Mouse (Mus musculus) neutrophil, adult 59 days (primary cell): ENCODE results near the gene Nol10. TPM values are rescaled to one million over a fixed set of nuclear protein-coding genes. Genes with fewer than 3 reads are reported as not detected.

ENCODE experiments used
- total RNA-seq, 2 experiments: library from RNA; stranded (reverse); gene quantifications; 1 replicate in 1 of 2; 2 replicates in 1 of 2; pipeline ENCODE4 v1.2.4; 2023

Nol10 gene
- 1 to 10 TPM; 6.0 to 6.4 TPM for total RNA-seq

DNA sequence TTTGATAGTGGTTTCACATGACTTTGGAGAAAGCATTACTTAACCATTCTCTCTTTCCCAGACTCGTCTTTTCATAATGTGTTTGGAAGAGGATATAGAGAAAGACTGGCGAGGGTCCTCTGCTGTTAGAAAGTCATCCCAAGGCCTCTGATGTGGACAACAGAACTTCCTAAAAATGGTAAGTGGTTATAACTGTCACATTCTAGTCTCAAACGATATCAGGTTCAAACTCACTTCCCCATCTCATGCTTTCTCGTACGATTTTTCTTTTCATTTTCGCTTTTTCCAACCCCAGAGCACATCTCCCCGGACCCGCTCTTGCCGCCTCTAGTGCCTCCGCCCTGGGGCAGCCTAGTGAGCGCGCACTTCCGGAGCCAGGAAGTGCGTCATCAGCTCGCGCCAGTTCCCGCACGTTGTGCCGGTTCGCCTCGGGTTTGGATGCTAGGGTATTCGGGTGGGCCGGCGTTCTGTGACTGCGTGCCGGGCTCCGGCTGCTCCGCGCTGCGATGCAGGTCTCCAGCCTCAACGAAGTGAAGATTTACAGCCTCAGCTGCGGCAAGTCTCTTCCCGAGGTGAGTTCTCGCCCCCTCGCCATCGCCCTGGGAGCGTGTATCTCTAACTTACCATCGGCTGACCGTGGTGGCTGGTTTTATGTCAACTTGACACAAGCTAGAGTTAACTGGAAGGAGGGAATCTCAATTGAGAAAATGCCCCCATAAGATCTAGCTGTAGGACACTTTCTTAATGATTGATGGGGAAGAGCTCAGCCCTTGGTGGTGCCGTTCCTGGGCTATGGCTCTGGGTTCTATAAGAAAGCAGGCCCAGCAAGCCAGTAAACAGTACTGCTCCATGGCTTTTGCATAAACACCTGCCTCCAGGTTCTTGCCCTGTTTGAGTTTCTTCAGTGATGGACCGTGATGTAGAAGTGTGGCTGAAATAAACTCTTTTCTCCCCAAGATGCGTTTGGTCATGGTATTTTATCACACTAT lies at the start of gene Nol10:
Nol10 (plus strand) TSS at position 411 of the 989 bp plus-strand sequence.

DNA sequence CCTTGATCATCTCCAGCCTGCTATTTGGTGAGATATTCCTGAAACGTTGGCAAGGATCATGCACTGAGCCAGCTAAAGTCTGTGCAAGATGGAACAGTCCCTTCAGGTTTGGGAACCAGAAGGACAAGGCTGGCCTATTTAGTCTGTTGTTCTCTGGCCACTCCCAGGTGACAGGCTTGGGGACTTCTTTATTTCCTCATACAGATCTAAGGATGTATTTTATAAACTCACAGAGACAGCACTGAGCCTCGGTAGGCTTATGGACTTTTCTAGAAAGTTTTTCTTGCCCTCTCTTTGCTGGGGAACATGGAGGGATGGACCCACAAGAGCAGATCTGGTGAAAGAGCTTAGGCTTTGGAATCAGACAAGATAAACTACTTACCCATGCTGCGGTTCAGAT lies 19.0 kb upstream of the Nol10 start, which contains the start of gene Atp6v1c2:
Atp6v1c2 (minus strand) TSS at position 101 of the 400 bp plus-strand sequence.

Other genes with a start within 250 kb of the Nol10 start
- gene Kcnf1, start 171.6 kb upstream of the Nol10 start, total RNA-seq = under 1 TPM in 1 of 2 experiments, not detected in 1; 0.18 TPM
- gene Pdia6, start 81.9 kb upstream of the Nol10 start, total RNA-seq = 10 to 100 TPM; 76.7 to 90.7 TPM
- gene Atp6v1c2, start 19.1 kb upstream of the Nol10 start, total RNA-seq = not detected
- gene Odc1, start 196.3 kb downstream of the Nol10 start, total RNA-seq = 100 to 1,000 TPM; 143 to 185 TPM